Mouse (Mus musculus) liver, postnatal 0 days (tissue): Measurements from ENCODE around the gene Psmb7. TPM values are rescaled to one million over a fixed set of nuclear protein-coding genes. Genes with fewer than 3 reads are reported as not detected.
A peak's percentile ranks its signal among the peaks of the same experiment; 100 is the strongest.

Experiments
- ATAC-seq: fragments of 200-750 bp; cut with Nextera tagmentation; 2 replicates; pipeline ENCODE4 v1.8.0; 2017; ENCODE audit warnings: mild to moderate bottlenecking, moderate library complexity
- DNase-seq: peaks from one replicate; pipeline ENCODE4 v3.0.0-alpha.2; 2016
- H3K27ac ChIP-seq: fragments of 300-500 bp; sonication (generic); 2 replicates; pipeline ENCODE4 v1.5.1; 2014; ENCODE audit warnings: antibody characterized with exemption, moderate library complexity, mild to moderate bottlenecking, low read depth
- H3K27me3 ChIP-seq: fragments of 300-500 bp; sonication (generic); 2 replicates; pipeline ENCODE4 v1.6.1; 2014; ENCODE audit warnings: low read length, control low read depth, mixed read lengths; ENCODE audit not compliant: insufficient read depth
- H3K36me3 ChIP-seq: fragments of 300-500 bp; sonication (generic); replicated peaks from 2 replicates; pipeline ENCODE4 v1.6.1; 2014; ENCODE audit warnings: mild to moderate bottlenecking, control low read depth, low read length, moderate library complexity, mixed read lengths; ENCODE audit not compliant: insufficient read depth
- H3K4me1 ChIP-seq: fragments of 300-500 bp; sonication (generic); 2 replicates; pipeline ENCODE4 v1.6.1; 2014; ENCODE audit warnings: antibody characterized with exemption, mild to moderate bottlenecking, control low read depth; ENCODE audit not compliant: insufficient read depth
- H3K4me2 ChIP-seq: fragments of 300-500 bp; sonication (generic); 2 replicates; pipeline ENCODE4 v1.6.1; 2014; ENCODE audit warnings: low read depth, mild to moderate bottlenecking, low read length, moderate library complexity, mixed read lengths
- H3K4me3 ChIP-seq: fragments of 300-500 bp; sonication (generic); 2 replicates; pipeline ENCODE4 v1.5.1; 2014; ENCODE audit warnings: low read depth, low read length
- H3K9ac ChIP-seq: fragments of 300-500 bp; sonication (generic); replicated peaks from 2 replicates; pipeline ENCODE4 v1.6.1; 2014; ENCODE audit warnings: mild to moderate bottlenecking, moderate library complexity
- H3K9me3 ChIP-seq: fragments of 300-500 bp; sonication (generic); 2 replicates; pipeline ENCODE4 v1.6.1; 2016; ENCODE audit warnings: mild to moderate bottlenecking, control low read depth, low read length, mixed read lengths
- CTCF ChIP-seq: sonication (generic); IDR thresholded peaks from 2 replicates; pipeline ENCODE4 v1.5.1; 2016; ENCODE audit warnings: antibody characterized with exemption, low read depth
- EP300 ChIP-seq: IDR thresholded peaks from 2 replicates; pipeline ENCODE4 v1.6.1; 2016; ENCODE audit warnings: antibody characterized with exemption, low read depth, mild to moderate bottlenecking
- WGBS: fragments of 180-500 bp; shearing (Covaris S2); extraction: QIAGEN DNeasy Blood & Tissue Kit; methylation state at CpG from one replicate; pipeline ENCODE4 v1.1.7; 2014; ENCODE audit not compliant: insufficient replicate concordance; 5-methylcytosine and 5-hydroxymethylcytosine counted together
- polyA plus RNA-seq: library from polyadenylated mRNA; unstranded; fragments of >200 nt; fragmentation: Nextera tagmentation; extraction: Ambion mirVana; gene quantifications from 2 replicates; pipeline ENCODE4 v1.2.1, GENCODE M21; 2015

The Psmb7 gene
- polyA plus RNA-seq, 1 experiment from 2014 or later, result 120 TPM

DNA sequence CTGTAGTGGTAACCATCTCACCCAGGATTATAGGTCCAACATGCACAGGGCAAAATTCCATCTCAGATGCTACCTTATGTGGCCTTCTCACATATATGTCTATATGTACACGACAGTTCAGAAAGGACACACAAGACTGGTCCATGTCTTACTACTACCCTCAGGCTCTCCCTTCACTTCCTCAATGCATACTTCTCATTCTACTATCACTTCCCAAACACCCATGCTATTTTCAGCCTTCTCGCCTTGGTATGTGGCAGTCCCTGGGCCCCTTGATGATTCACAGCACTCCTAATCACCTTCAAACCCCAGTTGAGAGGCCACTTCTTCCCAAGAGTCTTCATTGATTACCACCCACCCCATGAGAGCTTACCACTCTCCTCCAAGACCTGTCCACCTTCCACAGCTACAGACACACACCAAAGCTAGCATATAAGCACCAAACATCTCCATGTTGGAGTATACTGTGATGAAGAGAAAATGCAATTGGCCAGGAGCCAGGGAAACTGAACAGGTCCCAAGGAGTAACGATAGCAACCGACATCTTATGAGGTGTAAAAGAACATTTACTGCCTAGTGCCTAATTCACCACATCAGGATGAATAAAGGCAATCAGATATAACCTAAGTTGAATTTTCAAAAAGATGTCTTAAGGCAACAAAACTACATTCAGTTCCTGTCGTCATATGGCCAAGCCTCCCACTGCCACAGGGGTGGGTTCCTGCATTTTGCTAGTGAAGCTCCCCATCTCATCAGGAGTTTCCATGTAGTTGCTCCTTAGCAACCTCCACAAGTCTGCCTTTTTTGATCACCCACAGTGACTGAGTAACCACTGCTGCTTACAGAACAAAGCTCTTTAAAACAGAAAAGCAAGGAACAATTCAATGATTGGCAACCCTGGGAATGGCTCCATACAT, 26.7 kb downstream of the Psmb7 start:
- 88% methylated on average over 5 of the region's 5 CpGs for WGBS

DNA sequence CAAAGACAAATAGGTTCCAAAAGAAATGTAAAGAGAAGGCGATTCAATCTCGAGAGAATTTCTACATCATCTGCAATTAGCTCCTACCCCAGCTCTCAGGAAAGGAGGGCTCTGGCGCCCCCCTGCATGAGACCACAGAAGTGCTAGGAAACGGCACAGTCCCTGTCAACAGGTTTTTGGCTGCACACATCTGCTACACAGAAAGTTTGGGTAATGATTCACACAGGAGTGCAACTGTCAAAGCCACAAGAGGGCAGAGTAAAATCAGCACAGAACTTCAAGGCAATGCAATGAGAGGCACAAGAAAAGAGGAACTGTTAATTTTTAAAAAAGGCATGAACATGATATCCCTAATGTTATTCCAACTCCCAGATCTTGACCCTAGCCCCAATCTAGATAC, 27.8 kb downstream of the Psmb7 start:
- Histone ChIP-seq H3K27me3 (no peaks in the 10 kb centered on the region), H3K27ac (no peak overlapping the region), H3K4me2 (no peak overlapping the region), H3K9ac (no peak overlapping the region), H3K36me3 (peaks cover 9% of the 10 kb centered on the region; the same call in 1 of the 2 replicates), H3K4me3 (no peak overlapping the region), H3K4me1 (peaks cover 9% of the 10 kb centered on the region; the same call in 1 of the 2 replicates), H3K9me3 (no peaks in the 10 kb centered on the region)
- peak; percentile 58 for DNase-seq
- peak; percentile 78 for ATAC-seq
- TF ChIP-seq EP300 (no peak), CTCF (peak; percentile 58)
- WGBS, result 41% methylated on average over 4 of the region's 4 CpGs

More for the DNA sequence above, 26.7 kb downstream of the Psmb7 start:
- no peak for TF ChIP-seq EP300
- no peak for TF ChIP-seq CTCF
- peaks cover 9% of the 10 kb centered on the region for H3K4me1 ChIP-seq
- H3K9me3 ChIP-seq, result no peaks in the 10 kb centered on the region
- no peak overlapping the region for H3K9ac ChIP-seq
- no peaks in the 10 kb centered on the region for H3K27me3 ChIP-seq
- DNase-seq (no peak), ATAC-seq (no peak)
- no peak overlapping the region for H3K4me3 ChIP-seq
- H3K27ac ChIP-seq, result no peak overlapping the region
- H3K4me2 ChIP-seq, result no peak overlapping the region
- H3K36me3 ChIP-seq, result peaks cover 9% of the 10 kb centered on the region; the same call in 1 of the 2 replicates

DNA sequence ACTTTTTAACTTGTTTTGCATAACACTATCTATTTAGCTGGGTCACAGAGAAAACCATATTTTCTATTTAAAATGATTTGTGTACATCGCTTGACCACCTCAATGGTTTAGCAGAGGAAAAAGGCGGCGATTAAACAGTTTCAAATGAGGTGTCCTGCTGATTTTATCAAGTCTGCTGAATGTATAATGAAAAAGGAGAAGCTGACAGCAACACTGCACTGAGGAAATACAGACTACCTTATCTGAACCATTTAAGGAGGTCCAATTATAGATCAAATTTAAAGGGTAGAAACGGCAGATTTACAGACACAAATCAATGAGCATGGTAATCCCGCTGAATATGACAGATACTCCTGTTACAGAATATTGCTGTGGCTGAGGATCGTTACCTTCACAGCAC, 29.4 kb downstream of the Psmb7 start:
- H3K4me3 ChIP-seq, result no peak overlapping the region
- no peak overlapping the region for H3K4me2 ChIP-seq
- no peaks in the 10 kb centered on the region for H3K27me3 ChIP-seq
- ATAC-seq, result no peak
- H3K4me1 ChIP-seq, result peaks cover 9% of the 10 kb centered on the region; the same call in 1 of the 2 replicates
- no peak for DNase-seq
- no peak overlapping the region for H3K27ac ChIP-seq
- no peak overlapping the region for H3K9ac ChIP-seq
- H3K36me3 ChIP-seq, result peaks cover 15% of the 10 kb centered on the region; the same call in 1 of the 2 replicates
- TF ChIP-seq CTCF, result no peak
- no peaks in the 10 kb centered on the region for H3K9me3 ChIP-seq
- 77% methylated on average over 6 of the region's 6 CpGs for WGBS

DNA sequence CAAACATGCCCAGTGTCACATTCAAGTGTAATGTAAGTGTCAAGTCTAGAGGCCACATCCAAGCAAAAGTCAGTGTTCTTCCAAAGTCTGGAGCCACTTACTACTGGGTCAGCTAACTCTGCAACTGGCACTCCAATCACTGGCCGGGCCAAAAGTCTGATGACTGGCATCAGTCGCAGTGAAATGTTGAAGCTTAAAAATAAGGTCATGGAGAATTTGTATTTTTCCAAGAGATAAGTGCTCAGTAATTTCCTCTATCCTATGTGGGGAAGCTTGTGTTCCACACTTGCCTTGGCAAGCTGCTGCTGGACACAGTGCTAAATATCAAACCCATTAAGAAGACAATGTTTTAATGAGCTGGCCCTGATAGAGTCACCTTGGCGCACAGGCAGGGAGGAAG, 30.3 kb downstream of the Psmb7 start:
- TF ChIP-seq EP300, result no peak
- TF ChIP-seq CTCF, result no peak
- no peaks in the 10 kb centered on the region for H3K9me3 ChIP-seq
- DNase-seq (no peak), ATAC-seq (no peak)
- H3K4me1 ChIP-seq, result peaks cover 11% of the 10 kb centered on the region; the same call in 1 of the 2 replicates
- no peak overlapping the region for H3K9ac ChIP-seq
- peak overlapping the region; percentile 50 for H3K27ac ChIP-seq
- H3K27me3 ChIP-seq, result no peaks in the 10 kb centered on the region
- no peak overlapping the region for H3K4me3 ChIP-seq
- H3K36me3 ChIP-seq, result peaks cover 19% of the 10 kb centered on the region; the same call in 1 of the 2 replicates
- WGBS, result 87% methylated on average over 3 of the region's 3 CpGs
- H3K4me2 ChIP-seq, result no peak overlapping the region

DNA sequence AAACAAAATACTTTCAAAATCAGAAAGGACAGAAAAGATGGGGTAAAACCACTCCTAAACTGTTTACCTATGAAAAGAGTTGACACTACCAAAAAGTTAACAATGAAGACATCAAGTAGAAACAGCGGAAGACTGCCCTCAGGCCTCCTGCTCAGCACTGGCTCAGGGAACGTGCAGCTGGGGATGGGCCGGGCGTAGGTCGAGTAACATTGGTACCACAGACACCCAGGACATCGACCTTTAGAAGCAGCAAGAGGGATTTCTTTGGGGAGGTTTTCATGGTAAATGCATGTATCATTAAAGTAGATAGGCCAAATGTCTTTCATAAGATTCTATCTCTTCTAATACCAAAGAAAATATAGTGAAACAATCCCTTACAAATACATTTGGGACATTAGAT, 31.3 kb downstream of the Psmb7 start:
- Histone ChIP-seq H3K27ac (peak overlapping the region; percentile 50), H3K4me1 (peaks cover 12% of the 10 kb centered on the region; the same call in 1 of the 2 replicates), H3K36me3 (peaks cover 17% of the 10 kb centered on the region; the same call in 1 of the 2 replicates), H3K9ac (no peak overlapping the region), H3K4me2 (no peak overlapping the region), H3K9me3 (no peaks in the 10 kb centered on the region), H3K27me3 (no peaks in the 10 kb centered on the region), H3K4me3 (no peak overlapping the region)
- ATAC-seq (peak; percentile 24; the same call in 1 of the 2 replicates), DNase-seq (no peak)
- TF ChIP-seq CTCF, result no peak
- no peak for TF ChIP-seq EP300
- WGBS, result 71% methylated on average over 6 of the region's 6 CpGs

DNA sequence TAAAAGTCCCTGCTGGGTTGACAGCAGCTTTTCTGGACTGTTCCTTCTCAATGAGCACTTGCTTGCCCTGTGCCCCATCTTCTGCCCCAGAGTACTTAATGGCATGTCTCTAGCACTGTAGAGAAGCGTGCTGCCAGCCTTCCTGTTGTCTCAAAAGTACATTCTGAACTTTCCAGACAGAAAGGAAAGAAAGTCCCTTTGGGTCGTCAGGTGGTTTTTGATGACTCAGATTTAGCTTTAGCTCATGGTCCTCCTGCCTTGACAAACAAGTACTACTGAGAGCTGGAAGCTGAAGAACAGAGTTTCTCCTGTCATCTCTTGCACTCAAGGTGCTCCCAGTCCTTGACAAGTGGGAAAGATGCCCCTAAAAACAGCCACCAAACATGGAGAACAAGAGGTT, 33.7 kb downstream of the Psmb7 start:
- H3K36me3 ChIP-seq, result peaks cover 19% of the 10 kb centered on the region

More for the DNA sequence above, 33.7 kb downstream of the Psmb7 start:
- DNase-seq, result no peak
- WGBS, result 76% methylated on average over 2 of the region's 2 CpGs
- Histone ChIP-seq H3K9me3 (no peaks in the 10 kb centered on the region), H3K9ac (no peak overlapping the region), H3K27ac (no peak overlapping the region), H3K4me2 (no peak overlapping the region), H3K4me1 (peaks cover 14% of the 10 kb centered on the region), H3K4me3 (no peak overlapping the region), H3K27me3 (no peaks in the 10 kb centered on the region)
- TF ChIP-seq CTCF (no peak), EP300 (no peak)
- ATAC-seq, result no peak
